In the genomic region with DNA sequence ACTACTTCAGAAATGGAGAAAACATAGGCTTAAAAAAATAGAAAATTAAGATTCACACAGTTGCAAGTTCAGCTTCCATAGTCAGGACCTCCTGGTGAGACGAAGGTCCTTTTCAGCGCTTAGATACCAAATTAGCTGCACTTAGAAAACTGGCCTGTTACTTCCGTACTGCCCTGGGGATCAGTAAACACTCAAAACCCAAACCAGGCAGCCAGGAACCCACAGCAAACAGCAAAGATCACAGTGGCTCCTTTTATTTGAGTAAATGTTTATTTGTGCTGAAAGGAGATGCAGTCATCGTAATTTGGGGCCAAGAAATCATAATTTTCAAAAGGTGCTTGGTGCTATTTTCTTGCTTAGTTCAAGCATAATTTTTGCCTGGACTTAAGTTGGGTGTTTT, we compare ENCODE assay signal across 16 mouse cellular contexts.
"Had no signal": no experiment of that assay in that cellular context is flagged by ENCODE, and none has a peak within 500 bp of the region (broad histone marks: within the 10 kb centered on the region; RNA-seq: fewer than 3 reads in every experiment).

No protein-coding gene starts in this region.

- H3K27ac ChIP-seq: neural tube, embryonic 13.5 days; neural tube, embryonic 15.5 days; stomach, embryonic 15.5 days; stomach, postnatal 0 days had no signal

- H3K4me3 ChIP-seq: neural tube, embryonic 13.5 days; neural tube, embryonic 15.5 days; stomach, embryonic 15.5 days had no signal

- H3K27me3 ChIP-seq: neural tube, embryonic 13.5 days; neural tube, embryonic 15.5 days; stomach, embryonic 15.5 days had no signal

- H3K9me3 ChIP-seq: neural tube, embryonic 13.5 days; neural tube, embryonic 15.5 days; stomach, embryonic 15.5 days had no signal

- H3K4me1 ChIP-seq: neural tube, embryonic 13.5 days; neural tube, embryonic 15.5 days; stomach, embryonic 15.5 days had no signal

- DNase-seq: retina, postnatal 1 day; right cerebral cortex, adult 18-20 months; right cerebral cortex, postnatal 14 days; right cerebral cortex, postnatal 25 days; right cerebral cortex, postnatal 4 days; spleen, adult 18-20 months; thymus, adult 18-20 months; thymus, adult 2 months; thymus, postnatal 14 days; thymus, postnatal 25 days; thymus, postnatal 36 days; thymus, postnatal 4 days had no signal

- H3K9ac ChIP-seq: neural tube, embryonic 13.5 days; neural tube, embryonic 15.5 days; stomach, embryonic 15.5 days had no signal

- H3K36me3 ChIP-seq: neural tube, embryonic 13.5 days; neural tube, embryonic 15.5 days; stomach, embryonic 15.5 days had no signal

- H3K4me2 ChIP-seq: neural tube, embryonic 13.5 days; neural tube, embryonic 15.5 days; stomach, embryonic 15.5 days had no signal
